Mouse (Mus musculus) MEL (cell line): ENCODE measurements at regions not wholly inside any gene's neighbourhood (a gene's known extent, or its start where the extent isn't known, plus 50 kb on each side); places are given as distances from the start of the nearest gene placed in this dataset.

Source experiments
- DNase-seq: peaks from one replicate; pipeline ENCODE4 v3.0.0; 2011; ENCODE audit warnings: low read depth, low spot score
- H3K27ac ChIP-seq: 2 replicates; pipeline ENCODE4 v1.5.1; 2012; ENCODE audit warnings: low read depth, mild to moderate bottlenecking, control low read depth, low read length, moderate library complexity; ENCODE audit not compliant: control insufficient read depth
- H3K27me3 ChIP-seq, 2 experiments: fragments of 150-350 bp in 1 of 2; sonication (generic) in 1 of 2; 2 replicates each; pipeline ENCODE4 v1.6.1; 2012; ENCODE audit warnings: low read length in 2 of 2, mild to moderate bottlenecking in 2 of 2, improper control_type of control experiment in 1 of 2, moderate library complexity in 1 of 2; ENCODE audit not compliant: insufficient read depth in 2 of 2, control insufficient read depth in 1 of 2
- H3K36me3 ChIP-seq, 2 experiments: 2 replicates each; pipeline ENCODE4 v1.6.1; 2012 to 2014; ENCODE audit warnings: low read length in 2 of 2, improper control_type of control experiment in 1 of 2, inconsistent platforms in 1 of 2, mild to moderate bottlenecking in 1 of 2; ENCODE audit not compliant: insufficient read depth in 2 of 2, control insufficient read depth in 1 of 2
- H3K4me1 ChIP-seq, 2 experiments: fragments of 150-350 bp in 1 of 2; sonication (generic) in 1 of 2; 2 replicates each; pipeline ENCODE4 v1.6.1; 2012; ENCODE audit warnings: low read length in 2 of 2, improper control_type of control experiment in 1 of 2, mild to moderate bottlenecking in 1 of 2; ENCODE audit not compliant: insufficient read depth in 2 of 2, control insufficient read depth in 1 of 2
- H3K4me3 ChIP-seq, 2 experiments: fragments of 150-350 bp in 1 of 2; sonication (generic) in 1 of 2; 2 replicates each; pipeline ENCODE4 v1.5.1; 2012; ENCODE audit warnings: low read depth in 2 of 2, low read length in 2 of 2, mild to moderate bottlenecking in 2 of 2, moderate library complexity in 2 of 2, control low read depth in 1 of 2, improper control_type of control experiment in 1 of 2; ENCODE audit not compliant: control insufficient read depth in 1 of 2, insufficient read depth in 1 of 2
- H3K79me2 ChIP-seq: 2 replicates; pipeline ENCODE4 v1.6.1; 2012; ENCODE audit warnings: mild to moderate bottlenecking, low read length, moderate library complexity; ENCODE audit not compliant: control insufficient read depth, poor library complexity, insufficient read depth
- H3K9ac ChIP-seq: 2 replicates; pipeline ENCODE4 v1.6.1; 2012; ENCODE audit warnings: low read depth, mild to moderate bottlenecking, control low read depth, low read length, moderate library complexity; ENCODE audit not compliant: control insufficient read depth, poor library complexity, severe bottlenecking
- H3K9me3 ChIP-seq: fragments of 150-350 bp; sonication (generic); replicated peaks from 2 replicates; pipeline ENCODE4 v1.6.1; 2012; ENCODE audit warnings: mild to moderate bottlenecking, low read length, improper control_type of control experiment, moderate library complexity; ENCODE audit not compliant: insufficient read depth
- BHLHE40 ChIP-seq: IDR thresholded peaks from 2 replicates; pipeline ENCODE4 v1.6.1; 2012; ENCODE audit warnings: low read depth, mild to moderate bottlenecking, inconsistent platforms, low read length, improper control_type of control experiment, borderline replicate concordance
- CHD1 ChIP-seq: IDR thresholded peaks from 2 replicates; pipeline ENCODE4 v1.6.1; 2012; ENCODE audit warnings: low read depth, mild to moderate bottlenecking, inconsistent platforms, low read length, improper control_type of control experiment
- CHD2 ChIP-seq: IDR thresholded peaks from 2 replicates; pipeline ENCODE4 v1.6.1; 2011; ENCODE audit warnings: low read length, improper control_type of control experiment
- E2F4 ChIP-seq: IDR thresholded peaks from 2 replicates; pipeline ENCODE4 v1.6.1; 2011; ENCODE audit warnings: low read depth, low read length, improper control_type of control experiment, borderline replicate concordance
- GABPA ChIP-seq: IDR thresholded peaks from 2 replicates; pipeline ENCODE4 v1.6.1; 2012; ENCODE audit warnings: low read depth, mild to moderate bottlenecking, inconsistent platforms, low read length, improper control_type of control experiment, moderate library complexity
- JUND ChIP-seq: IDR thresholded peaks from 2 replicates; pipeline ENCODE4 v1.6.1; 2011; ENCODE audit warnings: low read depth, mild to moderate bottlenecking, improper control_type of control experiment, low read length
- KAT2A ChIP-seq: conservative IDR thresholded peaks from 2 replicates; pipeline ENCODE4 v1.6.1; 2012; ENCODE audit warnings: low read depth, low read length, improper control_type of control experiment, inconsistent platforms
- MAX ChIP-seq: IDR thresholded peaks from 2 replicates; pipeline ENCODE4 v1.6.1; 2011; ENCODE audit warnings: low read length, improper control_type of control experiment
- MAZ ChIP-seq: IDR thresholded peaks from 2 replicates; pipeline ENCODE4 v1.6.1; 2012; ENCODE audit warnings: low read depth, mild to moderate bottlenecking, inconsistent platforms, low read length, improper control_type of control experiment
- MYB ChIP-seq: IDR thresholded peaks from 2 replicates; pipeline ENCODE4 v1.6.1; 2011; ENCODE audit warnings: mild to moderate bottlenecking, low read depth, low read length, improper control_type of control experiment
- MYC ChIP-seq: IDR thresholded peaks from 2 replicates; pipeline ENCODE4 v1.6.1; 2011; ENCODE audit warnings: low read depth, mild to moderate bottlenecking, low read length, improper control_type of control experiment, moderate library complexity
- NELFE ChIP-seq: IDR thresholded peaks from 2 replicates; pipeline ENCODE4 v1.6.1; 2011; ENCODE audit warnings: low read depth, low read length, improper control_type of control experiment
- POLR2A ChIP-seq, 2 experiments: IDR thresholded peaks; 2 replicates each; pipeline ENCODE4 v1.6.1; 2011 to 2012; ENCODE audit warnings: low read length in 2 of 2, mild to moderate bottlenecking in 2 of 2, control low read depth in 1 of 2, improper control_type of control experiment in 1 of 2, low read depth in 1 of 2, moderate library complexity in 1 of 2; ENCODE audit not compliant: control insufficient read depth in 1 of 2, insufficient read depth in 1 of 2, poor library complexity in 1 of 2
- POLR2AphosphoS2 ChIP-seq: IDR thresholded peaks from 2 replicates; pipeline ENCODE4 v1.6.1; 2011; ENCODE audit warnings: low read length, improper control_type of control experiment
- RCOR1 ChIP-seq: IDR thresholded peaks from 2 replicates; pipeline ENCODE4 v1.6.1; 2012; ENCODE audit warnings: low read depth, mild to moderate bottlenecking, inconsistent platforms, low read length, improper control_type of control experiment
- SIN3A ChIP-seq: IDR thresholded peaks from 2 replicates; pipeline ENCODE4 v1.6.1; 2012; ENCODE audit warnings: low read length, improper control_type of control experiment, inconsistent platforms
- SMC3 ChIP-seq: IDR thresholded peaks from 2 replicates; pipeline ENCODE4 v1.6.1; 2011; ENCODE audit warnings: low read depth, low read length, improper control_type of control experiment
- TBP ChIP-seq: IDR thresholded peaks from 2 replicates; pipeline ENCODE4 v1.8.0; 2011; ENCODE audit warnings: low read depth, low read length, improper control_type of control experiment
- TCF12 ChIP-seq: IDR thresholded peaks from 2 replicates; pipeline ENCODE4 v1.6.1; 2014; ENCODE audit warnings: low read depth, mild to moderate bottlenecking, inconsistent platforms, low read length, improper control_type of control experiment, moderate library complexity
- UBTF ChIP-seq: IDR thresholded peaks from 2 replicates; pipeline ENCODE4 v1.6.1; 2012; ENCODE audit warnings: low read depth, mild to moderate bottlenecking, inconsistent platforms, low read length, improper control_type of control experiment, moderate library complexity, borderline replicate concordance; ENCODE audit not compliant: insufficient read depth
- USF1 ChIP-seq: IDR thresholded peaks from 2 replicates; pipeline ENCODE4 v1.6.1; 2014; ENCODE audit warnings: low read depth, mild to moderate bottlenecking, inconsistent platforms, low read length, improper control_type of control experiment, moderate library complexity
- USF2 ChIP-seq, 2 experiments: IDR thresholded peaks; 2 replicates each; pipeline ENCODE4 v1.6.1; 2011 to 2012; ENCODE audit warnings: improper control_type of control experiment in 2 of 2, low read length in 2 of 2, borderline replicate concordance in 1 of 2, inconsistent platforms in 1 of 2, low read depth in 1 of 2, mild to moderate bottlenecking in 1 of 2; ENCODE audit not compliant: insufficient read depth in 1 of 2
- ZC3H11A ChIP-seq: IDR thresholded peaks from 2 replicates; pipeline ENCODE4 v1.6.1; 2012; ENCODE audit warnings: low read depth, mild to moderate bottlenecking, inconsistent platforms, low read length, improper control_type of control experiment
- ZKSCAN1 ChIP-seq: IDR thresholded peaks from 2 replicates; pipeline ENCODE4 v1.6.1; 2012; ENCODE audit warnings: low read depth, mild to moderate bottlenecking, inconsistent platforms, low read length, improper control_type of control experiment, moderate library complexity
- ZMIZ1 ChIP-seq: IDR thresholded peaks from 2 replicates; pipeline ENCODE4 v1.6.1; 2012; ENCODE audit warnings: low read depth, mild to moderate bottlenecking, inconsistent platforms, low read length, improper control_type of control experiment, moderate library complexity

DNA sequence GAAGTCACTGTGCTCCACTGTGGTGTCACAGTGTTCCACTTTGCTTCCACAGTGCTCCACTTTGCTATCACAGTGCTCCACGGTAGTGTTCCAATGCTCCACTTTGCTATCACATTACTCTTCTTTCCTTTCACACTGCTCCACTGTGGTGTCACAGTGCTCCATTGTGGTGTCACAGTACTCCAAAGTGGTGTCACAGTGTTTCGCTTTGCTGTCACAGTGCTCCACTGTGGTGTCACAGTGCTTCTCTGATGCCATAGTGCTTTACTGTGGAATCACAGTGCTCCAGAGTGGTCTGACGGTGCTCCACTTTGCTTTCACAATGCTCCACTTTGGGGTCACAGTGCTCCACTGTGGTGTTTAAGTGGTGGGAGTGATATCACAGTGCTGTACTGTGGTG, 71.4 kb upstream of the Trpm1 start:
- H3K36me3 ChIP-seq: no peaks in the 10 kb centered on the region
- DNase-seq: no peak
- no peaks in the 10 kb centered on the region for H3K4me1 ChIP-seq
- H3K9me3 ChIP-seq: no peaks in the 10 kb centered on the region
- no peak overlapping the region for H3K27ac ChIP-seq
- no peak overlapping the region for H3K4me3 ChIP-seq
- no peak for TF ChIP-seq MAZ
- TF ChIP-seq UBTF: no peak
- no peak for TF ChIP-seq NELFE
- TF ChIP-seq MYB: no peak
- TF ChIP-seq BHLHE40: no peak
- TF ChIP-seq MAX: no peak
- no peak for TF ChIP-seq GABPA
- no peak for TF ChIP-seq KAT2A
- TF ChIP-seq ZC3H11A: no peak
- TF ChIP-seq POLR2AphosphoS2: no peak
- no peak for TF ChIP-seq JUND
- no peak for TF ChIP-seq ZKSCAN1
- TF ChIP-seq CHD1: no peak
- no peak for TF ChIP-seq TBP
- no peak for TF ChIP-seq ZMIZ1
- TF ChIP-seq USF2 (IDR thresholded peaks at IDR 0.05; ENCODE audit: borderline replicate concordance in 1 of 2, insufficient read depth in 1 of 2, low read depth in 1 of 2, low read length in 2 of 2): no peak
- TF ChIP-seq CHD2: no peak
- TF ChIP-seq USF1: no peak
- TF ChIP-seq SIN3A: no peak
- TF ChIP-seq, all 39 proteins: peak for 0
- Histone ChIP-seq H3K79me2 (no peaks in the 10 kb centered on the region), H3K9ac (no peak overlapping the region), H3K27me3 (no peaks in the 10 kb centered on the region)

DNA sequence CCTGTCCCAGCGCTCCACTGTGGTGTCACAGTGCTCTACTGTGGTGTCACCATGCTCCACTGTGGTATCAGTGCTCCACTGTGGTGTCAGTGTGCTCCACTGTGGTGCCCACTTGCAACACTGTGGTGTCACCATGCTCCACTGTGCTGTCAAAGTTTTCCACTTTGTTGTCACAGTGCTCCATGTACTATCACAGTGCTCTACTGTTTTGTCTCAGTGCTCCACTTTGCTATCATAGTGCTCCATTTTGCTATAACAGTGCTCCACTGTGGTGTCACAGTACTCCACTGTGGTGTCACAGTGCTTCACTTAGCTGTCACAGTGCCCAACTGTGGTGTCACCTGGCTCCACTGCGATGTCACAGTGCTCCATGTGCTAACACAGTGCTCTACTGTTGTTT, 72.0 kb upstream of the Trpm1 start:
- TF ChIP-seq RCOR1: no peak
- no peak for TF ChIP-seq MYB
- TF ChIP-seq GABPA: no peak
- no peak for TF ChIP-seq MAX
- TF ChIP-seq ZC3H11A: no peak
- no peak for TF ChIP-seq ZMIZ1
- no peak for TF ChIP-seq TBP
- TF ChIP-seq TCF12: no peak
- no peak for TF ChIP-seq MYC
- TF ChIP-seq CHD2: no peak
- no peak for TF ChIP-seq E2F4
- TF ChIP-seq POLR2A (IDR thresholded peaks at IDR 0.05; ENCODE audit: control insufficient read depth in 1 of 2, insufficient read depth in 1 of 2, low read depth in 1 of 2, low read length in 2 of 2, poor library complexity in 1 of 2): no peak
- no peak for TF ChIP-seq USF1
- no peak for TF ChIP-seq POLR2AphosphoS2
- no peak for TF ChIP-seq KAT2A
- TF ChIP-seq MAZ: no peak
- no peak for TF ChIP-seq SMC3
- no peaks in the 10 kb centered on the region for H3K27me3 ChIP-seq
- H3K4me1 ChIP-seq: no peaks in the 10 kb centered on the region
- no peak for DNase-seq
- no peaks in the 10 kb centered on the region for H3K79me2 ChIP-seq
- H3K36me3 ChIP-seq: no peaks in the 10 kb centered on the region
- no peak overlapping the region for H3K4me3 ChIP-seq
- H3K27ac ChIP-seq: no peak overlapping the region
- H3K9me3 ChIP-seq: no peaks in the 10 kb centered on the region
- no peak overlapping the region for H3K9ac ChIP-seq
